Mouse (Mus musculus) left cerebral cortex, adult 8-10 months (tissue): Measurements from ENCODE around the gene Rcn3. TPM values are rescaled to one million over a fixed set of nuclear protein-coding genes. Genes with fewer than 3 reads are reported as not detected.
"Not testable (repeated sequence)": the region's sequence is repeated elsewhere in the genome, so short reads cannot be mapped to it uniquely, and the experiment has no call there.

Source experiments
- DNase-seq, 2 experiments: peaks; one replicate each; pipeline ENCODE4 v3.0.0; 2022; ENCODE audit warnings: low spot score in 2 of 2
- total RNA-seq, 4 experiments: library from RNA; stranded (reverse); gene quantifications; 2 replicates each; pipeline ENCODE4 v1.2.4; 2022

Rcn3 gene
- total RNA-seq, 4 experiments from 2014 or later: 5.7 to 8.3 (median 5.9) TPM

GRCm38 (mm10) chr7:45124224-45125143, 32.5 kb upstream of the Rcn3 start, which contains the start of gene Rps11:
Gene Rps11 (minus strand): TSS chr7:45124439.
- peak; percentile 96 to 98 for DNase-seq

GRCm38 (mm10) chr7:45123186-45123570, 31.2 kb upstream of the Rcn3 start:
- no peak for DNase-seq

- no peak for DNase-seq
Observed at GRCm38 (mm10) chr7:45122561-45123185, 30.7 kb upstream of the Rcn3 start.

GRCm38 (mm10) chr7:45121966-45122365, 29.9 kb upstream of the Rcn3 start:
- no peak for DNase-seq

- DNase-seq: no peak
Observed at GRCm38 (mm10) chr7:45121404-45121803, 29.4 kb upstream of the Rcn3 start.

- DNase-seq: no peak
Observed at GRCm38 (mm10) chr7:45119780-45120709, 28.0 kb upstream of the Rcn3 start.

GRCm38 (mm10) chr7:45118336-45118735, 26.3 kb upstream of the Rcn3 start:
- no peak for DNase-seq

- no peak for DNase-seq
Observed at GRCm38 (mm10) chr7:45117566-45117965, 25.5 kb upstream of the Rcn3 start.

- DNase-seq: no peak
Observed at GRCm38 (mm10) chr7:45113476-45113875, 21.5 kb upstream of the Rcn3 start.

- DNase-seq: no peak
Observed at GRCm38 (mm10) chr7:45112529-45112928, 20.5 kb upstream of the Rcn3 start.

- DNase-seq: no peak
Observed at GRCm38 (mm10) chr7:45111940-45112339, 19.9 kb upstream of the Rcn3 start.

- not testable (repeated sequence) for DNase-seq
Observed at GRCm38 (mm10) chr7:45110089-45110488, 18.1 kb upstream of the Rcn3 start.

GRCm38 (mm10) chr7:45107052-45107645, 15.1 kb upstream of the Rcn3 start:
- no peak for DNase-seq

GRCm38 (mm10) chr7:45106441-45106840, 14.4 kb upstream of the Rcn3 start:
- DNase-seq: no peak

- DNase-seq: no peak
Observed at GRCm38 (mm10) chr7:45105491-45105890, 13.5 kb upstream of the Rcn3 start.

- no peak for DNase-seq
Observed at GRCm38 (mm10) chr7:45104941-45105340, 12.9 kb upstream of the Rcn3 start.

- no peak for DNase-seq
Observed at GRCm38 (mm10) chr7:45103652-45104180, 11.7 kb upstream of the Rcn3 start, which contains the start of gene Fcgrt. Gene Fcgrt (minus strand): TSS chr7:45103851.

- no peak for DNase-seq
Observed at GRCm38 (mm10) chr7:45102940-45103585, 11.0 kb upstream of the Rcn3 start.

GRCm38 (mm10) chr7:45102441-45102840, 10.4 kb upstream of the Rcn3 start:
- DNase-seq: no peak

- DNase-seq: no peak
Observed at GRCm38 (mm10) chr7:45100046-45100445, 8.0 kb upstream of the Rcn3 start.
